Mouse (Mus musculus) adrenal gland (tissue): Measurements from ENCODE around the gene Dcst2.

ENCODE experiments used
- intact Hi-C: fragments of 180-260 bp; cut with DNase I; formaldehyde crosslinking; loops from one replicate; pipeline ENCODE4 v1.15.1; 2025

Gene Dcst2

GRCm38 (mm10) chr3:89356029-89356428 is 5.7 kb upstream of the Dcst2 start:
- intact Hi-C loops: no loop called here

GRCm38 (mm10) chr3:89359630-89360029 is 2.1 kb upstream of the Dcst2 start:
- intact Hi-C loops: no loop called here

- intact Hi-C loops: no loop called here
Observed at GRCm38 (mm10) chr3:89360237-89360636, 1.5 kb upstream of the Dcst2 start.

GRCm38 (mm10) chr3:89364631-89365030 is 2.9 kb downstream of the Dcst2 start:
- intact Hi-C loops: no loop called here

GRCm38 (mm10) chr3:89365153-89365485 is 3.3 kb downstream of the Dcst2 start, which contains the start of gene Dcst1:
Gene Dcst1 (minus strand): TSS chr3:89365253.
- intact Hi-C loops: no loop called here

GRCm38 (mm10) chr3:89365486-89366414 is 4.0 kb downstream of the Dcst2 start:
- intact Hi-C loops: no loop called here

GRCm38 (mm10) chr3:89367338-89367737 is 5.6 kb downstream of the Dcst2 start:
- intact Hi-C loops: no loop called here

- intact Hi-C loops: no loop called here
Observed at GRCm38 (mm10) chr3:89373581-89374231, 11.9 kb downstream of the Dcst2 start.

GRCm38 (mm10) chr3:89377831-89378230 is 16.1 kb downstream of the Dcst2 start:
- intact Hi-C loops: no loop called here

GRCm38 (mm10) chr3:89378394-89379067 is 16.8 kb downstream of the Dcst2 start:
- intact Hi-C loops: no loop called here

- intact Hi-C loops: no loop called here
Observed at GRCm38 (mm10) chr3:89379388-89380131, 17.8 kb downstream of the Dcst2 start.

GRCm38 (mm10) chr3:89380291-89380690 is 18.5 kb downstream of the Dcst2 start:
- intact Hi-C loops: no loop called here

GRCm38 (mm10) chr3:89380711-89381110 is 18.9 kb downstream of the Dcst2 start:
- intact Hi-C loops: no loop called here

- intact Hi-C loops: no loop called here
Observed at GRCm38 (mm10) chr3:89381233-89381632, 19.5 kb downstream of the Dcst2 start.

- intact Hi-C loops: no loop called here
Observed at GRCm38 (mm10) chr3:89382033-89382882, 20.5 kb downstream of the Dcst2 start.

- intact Hi-C loops: no loop called here
Observed at GRCm38 (mm10) chr3:89382950-89383349, 21.2 kb downstream of the Dcst2 start.

- intact Hi-C loops: no loop called here
Observed at GRCm38 (mm10) chr3:89383651-89384255, 22.0 kb downstream of the Dcst2 start.

GRCm38 (mm10) chr3:89384331-89385076 is 22.7 kb downstream of the Dcst2 start:
- intact Hi-C loops: no loop called here

GRCm38 (mm10) chr3:89385451-89385850 is 23.7 kb downstream of the Dcst2 start:
- intact Hi-C loops: no loop called here
